Mouse (Mus musculus): ENCODE measurements around the gene Exd1. TPM values are rescaled to one million over a fixed set of nuclear protein-coding genes. Genes with fewer than 3 reads are reported as not detected.
A peak's percentile ranks its signal among the peaks of the same experiment; 100 is the strongest.
"Not testable (repeated sequence)": the region's sequence is repeated elsewhere in the genome, so short reads cannot be mapped to it uniquely, and the experiment has no call there.

Gene Exd1
- total RNA-seq, 2 experiments from 2014 or later: 0.95 to 1.3 TPM

DNA sequence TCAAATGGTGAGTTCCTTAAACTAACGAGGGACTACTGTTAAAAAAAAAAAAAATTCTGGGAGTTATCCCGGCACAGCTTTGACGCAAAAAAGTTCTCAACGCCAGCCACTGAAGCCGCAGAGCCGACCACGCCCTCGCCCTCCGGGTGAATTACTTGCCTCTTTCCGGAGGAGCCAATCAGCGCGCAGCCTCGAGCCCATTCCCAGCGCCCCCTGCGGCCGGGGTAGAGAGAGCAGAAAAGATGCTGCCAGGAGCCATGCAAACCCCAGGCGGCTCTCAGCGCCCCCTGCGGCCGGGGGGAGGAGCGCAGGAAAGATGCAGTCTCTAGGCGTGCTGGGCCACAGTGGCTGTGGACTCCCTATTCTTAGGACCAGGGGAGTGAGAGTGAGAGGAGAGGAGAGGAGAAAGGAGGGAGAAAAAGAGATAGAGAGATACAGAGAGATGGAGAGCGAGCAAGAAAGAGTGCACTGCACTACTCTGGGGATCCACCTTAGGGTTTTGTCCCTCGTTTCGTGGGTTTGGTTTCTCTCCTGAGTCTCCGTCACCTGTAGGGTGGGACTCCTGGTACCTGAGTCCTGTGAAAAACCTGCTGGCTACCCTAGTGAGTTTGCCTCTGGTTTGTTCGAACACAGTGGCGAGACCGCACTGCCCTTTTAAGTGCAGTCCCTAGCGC lies 442 bp downstream of the Exd1 start:
- peak; percentile 76 to 84 for DNase-seq (ENCODE audit: low spot score in 2 of 2)
- intact Hi-C loops (cut with DNase I): loop anchor here (2.0 to 10.0 kb wide), 2 partner anchors 48 to 118 kb away; partner anchors contain the start of gene Ndufaf1

DNA sequence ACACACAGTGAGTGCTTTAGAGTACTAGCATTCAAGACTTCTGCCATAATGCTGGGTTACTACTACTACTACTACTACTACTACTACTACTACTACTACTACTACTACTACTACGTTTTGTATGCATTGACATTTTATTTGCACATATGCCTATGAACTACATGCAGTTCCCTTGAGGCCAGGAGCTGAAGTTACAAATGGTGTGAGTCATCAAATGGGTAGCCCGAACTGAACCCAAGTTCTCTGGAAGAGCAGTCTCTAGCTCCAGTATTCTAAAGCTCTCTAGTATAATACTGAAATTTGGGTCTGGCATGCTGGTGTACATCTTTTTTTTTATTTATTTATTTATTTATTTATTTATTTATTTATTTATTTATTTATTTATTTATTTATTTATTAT lies 3.8 kb downstream of the Exd1 start:
- DNase-seq (ENCODE audit: low spot score in 2 of 2): no peak
- intact Hi-C loops (cut with DNase I): loop anchor here (10.0 kb wide), 1 partner anchor 121 kb away; the partner anchor contains the start of gene Ndufaf1

DNA sequence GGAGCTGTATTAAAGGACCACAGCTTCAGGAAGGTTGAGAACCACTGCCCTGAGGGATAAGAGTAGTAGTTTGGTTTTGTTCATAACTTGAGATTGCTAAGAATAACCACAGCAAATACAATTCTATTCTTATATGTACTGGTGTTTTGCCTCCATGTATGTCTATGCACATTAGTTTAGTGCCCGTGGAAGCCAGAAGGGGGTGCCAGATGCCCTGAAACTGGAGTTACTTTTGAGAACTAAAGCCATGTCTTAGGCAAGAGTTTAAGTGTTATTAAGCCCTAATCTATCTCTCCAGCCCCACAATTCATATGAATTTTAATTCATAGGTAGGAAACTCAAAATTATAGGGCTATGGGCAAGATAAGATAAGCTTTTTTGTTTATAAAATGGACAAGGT lies 5.3 kb downstream of the Exd1 start:
- DNase-seq (ENCODE audit: low spot score in 2 of 2): peak; percentile 52 to 68
- intact Hi-C loops (cut with DNase I): loop anchor here (10.0 kb wide), 1 partner anchor 123 kb away; the partner anchor contains the start of gene Ndufaf1

DNA sequence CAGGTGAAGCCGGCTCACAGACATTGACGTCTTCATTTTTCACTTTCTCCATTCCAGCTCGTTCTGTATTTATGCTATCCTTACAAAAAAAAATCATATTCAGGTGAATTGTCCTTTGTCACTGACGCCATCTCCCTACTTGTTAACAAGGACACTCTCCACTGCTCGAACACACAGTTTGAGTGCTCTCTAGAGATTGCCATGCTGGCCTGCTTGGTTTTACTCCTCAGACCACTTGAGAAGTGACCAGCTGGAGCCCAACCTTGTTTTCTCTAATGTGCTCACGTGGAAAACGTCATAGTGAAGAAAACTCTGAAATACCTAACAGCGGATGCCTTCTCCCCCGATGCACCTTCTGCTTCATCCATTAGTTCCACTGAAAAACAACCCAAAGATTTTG lies 8.6 kb downstream of the Exd1 start:
- intact Hi-C loops (cut with DNase I): no loop called here
- DNase-seq (ENCODE audit: low spot score in 2 of 2): no peak

DNA sequence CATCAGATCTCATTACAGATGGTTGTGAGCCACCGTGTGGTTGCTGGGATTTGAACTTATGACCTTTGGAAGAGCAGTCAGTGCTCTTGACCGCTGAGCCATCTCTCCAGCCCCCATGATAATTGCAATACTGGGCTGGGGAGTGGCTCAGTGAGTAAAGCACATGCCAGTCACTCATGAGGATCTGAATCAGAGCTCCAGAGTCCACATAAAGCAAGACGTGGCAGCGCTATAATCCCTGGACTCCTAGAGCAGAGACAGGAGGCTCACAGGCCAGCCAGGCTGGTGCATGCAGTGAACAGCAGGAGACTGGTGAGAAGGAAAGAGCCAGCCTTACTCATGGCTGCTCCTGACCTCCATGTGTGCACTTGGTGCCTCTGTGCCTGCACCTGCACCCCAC lies 22.0 kb downstream of the Exd1 start:
- intact Hi-C loops (cut with DNase I): no loop called here
- no peak for DNase-seq (ENCODE audit: low spot score in 2 of 2)

DNA sequence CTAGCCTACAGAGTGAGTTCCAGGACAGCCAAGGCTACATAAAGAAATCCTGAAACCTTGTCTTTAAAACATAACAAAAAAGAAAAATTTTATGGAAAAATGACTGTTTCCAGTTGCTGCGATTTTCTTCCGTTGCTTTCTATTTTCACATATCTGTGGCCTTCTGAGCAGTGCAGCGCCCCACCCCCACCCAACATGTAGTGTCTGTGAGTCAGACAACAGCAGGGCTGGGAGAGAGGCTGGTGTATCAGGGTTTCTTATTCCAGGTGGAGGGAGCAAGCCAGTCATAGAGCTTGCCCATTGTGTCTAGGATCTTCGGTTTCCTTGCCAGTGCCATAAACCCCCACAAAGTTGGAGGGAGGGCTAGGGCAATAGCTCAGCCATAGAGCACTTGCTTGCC lies 23.6 kb downstream of the Exd1 start:
- DNase-seq (ENCODE audit: low spot score in 2 of 2): no peak
- intact Hi-C loops (cut with DNase I): no loop called here

DNA sequence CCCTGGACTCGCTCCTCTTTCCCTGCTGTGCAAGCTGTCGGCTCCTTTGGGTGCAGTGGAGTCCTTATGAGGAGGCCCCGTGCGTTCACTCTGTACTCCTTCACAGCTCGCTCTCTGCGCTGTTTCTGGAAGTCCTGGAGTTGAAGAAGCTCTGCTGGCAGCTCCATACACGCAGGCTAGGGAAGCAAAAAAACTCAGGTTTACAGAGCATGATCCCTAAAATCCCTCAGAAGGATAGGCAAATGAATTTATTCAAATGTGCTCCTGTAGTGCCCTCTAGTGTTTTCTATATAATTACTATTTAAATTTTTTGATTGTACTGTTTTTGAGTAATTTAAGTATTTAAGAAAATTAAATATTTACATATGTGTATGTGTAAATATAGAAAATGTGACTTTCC lies 26.9 kb downstream of the Exd1 start:
- DNase-seq (ENCODE audit: low spot score in 2 of 2): peak; percentile 21 to 37
- intact Hi-C loops (cut with DNase I): no loop called here

DNA sequence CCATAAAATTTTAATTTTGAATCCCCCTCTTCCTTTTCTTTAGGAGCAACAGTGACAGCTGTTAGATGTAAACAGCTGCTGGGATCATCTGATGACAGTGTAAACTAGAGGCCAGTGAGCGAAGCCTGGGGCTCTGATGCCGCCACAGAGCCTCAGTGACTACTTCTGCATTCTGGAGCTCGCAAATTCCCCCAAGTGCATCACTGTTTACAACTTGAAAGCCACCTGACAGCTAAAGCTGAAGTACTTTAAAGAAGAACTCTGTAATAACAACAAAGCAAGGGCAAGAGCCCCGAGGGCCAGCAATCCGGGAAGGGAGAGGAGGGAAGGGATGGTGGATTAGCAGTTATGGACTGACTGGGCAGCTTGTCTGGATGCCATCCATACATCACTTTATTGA lies 30.6 kb downstream of the Exd1 start:
- DNase-seq (ENCODE audit: low spot score in 2 of 2): no peak
- intact Hi-C loops (cut with DNase I): no loop called here

DNA sequence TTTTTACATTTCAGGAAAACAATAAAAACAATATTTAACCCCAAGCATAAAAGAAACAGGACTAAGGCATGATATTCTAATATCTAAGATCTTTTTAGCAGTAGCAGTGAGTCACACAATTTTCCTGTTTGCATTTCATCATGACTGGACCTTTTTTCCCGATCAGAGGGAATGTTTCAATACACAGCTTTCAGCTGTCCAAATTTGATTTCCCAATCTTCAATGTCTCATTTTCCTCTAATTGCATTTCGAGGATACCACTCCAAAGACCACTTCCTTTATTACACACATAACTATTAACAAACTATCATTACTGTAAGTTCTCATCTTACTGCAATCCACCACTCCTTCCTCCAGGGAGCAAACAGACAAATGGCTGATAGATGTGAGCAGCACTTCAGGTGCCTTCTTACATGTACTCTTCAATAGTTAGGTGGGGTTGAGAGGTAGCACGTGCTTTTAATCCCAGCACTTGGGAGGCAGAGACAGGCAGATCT lies 33.4 kb downstream of the Exd1 start:
- no peak for DNase-seq (ENCODE audit: low spot score in 2 of 2)
- intact Hi-C loops (cut with DNase I): no loop called here

DNA sequence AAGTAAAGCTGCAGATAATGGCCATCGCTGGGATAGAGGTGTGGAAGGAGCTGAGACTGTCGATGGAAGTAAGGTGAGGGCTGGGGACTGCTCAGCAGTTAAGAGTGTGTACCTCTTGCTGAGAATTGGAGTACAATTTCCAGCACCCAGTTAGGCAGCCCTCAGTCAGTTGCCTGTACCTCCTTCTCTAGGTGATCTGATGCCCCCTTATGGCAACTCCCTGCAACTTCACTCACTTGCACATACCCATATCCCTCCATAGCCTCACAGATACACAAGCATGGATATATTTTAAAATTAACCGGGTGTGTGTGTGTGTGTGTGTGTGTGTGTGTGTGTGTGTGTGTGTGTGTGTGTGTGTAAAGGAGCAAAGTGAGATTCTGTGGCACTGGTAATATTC lies 35.1 kb downstream of the Exd1 start:
- DNase-seq (ENCODE audit: low spot score in 2 of 2): no peak
- intact Hi-C loops (cut with DNase I): no loop called here

DNA sequence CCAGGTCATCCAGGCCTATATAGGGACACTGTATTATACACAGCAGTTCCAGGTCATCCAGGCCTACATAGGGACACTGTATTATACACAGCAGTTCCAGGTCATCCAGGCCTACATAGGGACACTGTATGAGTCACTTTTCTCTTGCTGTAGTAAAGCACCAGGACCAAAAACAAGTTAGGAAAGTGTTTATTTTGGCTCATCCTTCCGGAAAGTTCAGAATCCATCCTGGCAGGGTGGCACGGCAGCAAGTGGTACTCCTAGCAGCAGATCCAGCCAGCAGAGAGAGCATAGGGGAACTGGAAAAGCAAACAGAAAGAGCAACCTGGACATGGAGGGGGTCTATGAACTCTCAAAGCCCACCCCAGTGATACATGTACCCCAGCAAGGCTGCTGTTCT lies 36.6 kb downstream of the Exd1 start:
- DNase-seq (ENCODE audit: low spot score in 2 of 2): no peak
- intact Hi-C loops (cut with DNase I): no loop called here

DNA sequence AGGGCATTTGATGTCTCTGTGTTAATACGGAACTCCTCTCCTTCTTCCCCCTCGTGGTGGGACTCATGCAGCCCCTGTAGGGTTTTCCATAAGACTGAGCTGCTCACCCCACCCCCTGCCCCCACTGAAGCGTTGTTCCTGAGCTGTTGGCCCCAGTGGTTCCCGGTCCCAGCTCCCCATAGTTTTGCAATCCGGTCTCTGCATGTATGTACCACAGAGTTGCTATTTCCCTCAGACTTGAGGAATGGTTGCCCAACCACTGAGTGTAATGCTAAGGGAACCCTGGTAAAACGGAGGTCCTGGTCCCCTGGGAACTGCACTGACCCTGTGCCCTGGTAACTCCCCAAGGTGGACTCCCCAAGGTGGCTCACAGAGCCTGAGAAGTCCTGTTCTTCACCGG lies 38.9 kb downstream of the Exd1 start:
- DNase-seq (ENCODE audit: low spot score in 2 of 2); intact Hi-C loops (cut with DNase I): not testable (repeated sequence)

DNA sequence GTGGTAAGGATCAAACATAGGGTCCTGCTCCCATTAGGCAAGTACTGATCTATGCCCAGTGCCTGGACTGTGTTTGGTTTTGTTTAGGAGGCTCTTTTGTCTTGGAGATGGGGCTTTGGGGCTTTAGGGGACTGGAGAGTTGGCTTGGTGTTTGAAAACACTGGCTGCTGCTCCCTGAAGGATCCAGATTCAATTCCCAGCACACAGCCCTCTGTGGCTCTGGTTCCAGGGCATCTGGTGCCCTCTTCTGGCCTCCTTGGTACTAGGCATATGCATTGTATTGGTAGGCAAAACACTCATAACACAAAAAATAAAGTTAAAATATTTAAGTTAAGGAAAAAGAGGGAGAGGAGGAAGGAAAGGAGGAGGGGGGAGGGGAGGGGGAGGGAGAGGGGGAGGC lies 40.3 kb downstream of the Exd1 start:
- DNase-seq (ENCODE audit: low spot score in 2 of 2): no peak
- intact Hi-C loops (cut with DNase I): no loop called here

DNA sequence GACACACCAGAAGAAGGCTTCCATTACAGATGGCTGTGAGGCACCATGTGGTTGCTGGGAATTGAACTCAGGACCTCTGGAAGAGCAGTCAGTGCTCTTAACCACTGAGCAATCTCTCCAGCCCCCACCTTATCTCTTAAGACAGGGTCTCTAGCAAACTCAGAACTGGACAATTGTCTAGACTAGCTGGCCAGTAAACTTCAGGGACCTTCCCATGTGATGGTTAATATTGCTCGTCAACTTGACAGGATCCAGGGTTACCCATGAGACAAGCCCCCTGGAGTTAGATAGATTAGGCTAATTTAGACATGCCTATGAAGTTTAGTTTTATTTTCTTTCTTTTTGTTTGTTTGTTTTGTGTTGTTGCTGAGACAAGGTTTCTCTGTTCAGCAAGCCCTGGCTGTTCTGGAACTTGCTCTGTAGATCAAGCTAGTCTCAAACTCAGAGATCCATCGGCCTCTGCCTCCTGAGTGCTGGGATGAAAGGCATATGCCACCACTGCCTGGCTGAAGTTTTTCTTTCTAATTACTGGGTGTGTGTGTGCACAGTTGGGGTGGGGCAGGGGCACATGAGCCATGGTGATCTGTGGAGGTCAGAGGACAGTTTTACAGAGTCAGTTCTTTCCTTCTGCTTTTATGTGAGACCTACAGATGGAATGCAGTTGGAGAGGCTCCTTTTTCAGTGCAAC lies 46.3 kb downstream of the Exd1 start:
- intact Hi-C loops (cut with DNase I): no loop called here
- DNase-seq (ENCODE audit: low spot score in 2 of 2): no peak

DNA sequence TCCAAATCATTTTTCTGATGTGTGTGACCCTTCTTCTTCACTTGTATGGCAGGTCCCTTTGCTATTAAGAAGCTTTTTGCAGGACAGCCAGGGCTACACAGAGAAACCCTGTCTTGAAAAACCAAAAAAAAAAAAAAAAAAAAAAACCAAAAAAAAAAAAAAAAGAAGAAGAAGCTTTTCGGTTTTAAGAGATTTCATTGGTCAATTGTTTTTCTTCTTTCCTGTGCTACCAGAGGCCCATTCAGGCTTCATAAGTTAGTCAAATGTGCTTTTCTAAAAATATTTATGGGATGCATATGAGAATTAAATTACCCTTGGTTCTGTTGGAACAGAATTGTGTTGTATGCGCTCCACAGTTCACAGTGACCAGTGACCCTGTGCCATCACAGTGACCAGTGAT lies 48.6 kb downstream of the Exd1 start:
- intact Hi-C loops (cut with DNase I): no loop called here

DNA sequence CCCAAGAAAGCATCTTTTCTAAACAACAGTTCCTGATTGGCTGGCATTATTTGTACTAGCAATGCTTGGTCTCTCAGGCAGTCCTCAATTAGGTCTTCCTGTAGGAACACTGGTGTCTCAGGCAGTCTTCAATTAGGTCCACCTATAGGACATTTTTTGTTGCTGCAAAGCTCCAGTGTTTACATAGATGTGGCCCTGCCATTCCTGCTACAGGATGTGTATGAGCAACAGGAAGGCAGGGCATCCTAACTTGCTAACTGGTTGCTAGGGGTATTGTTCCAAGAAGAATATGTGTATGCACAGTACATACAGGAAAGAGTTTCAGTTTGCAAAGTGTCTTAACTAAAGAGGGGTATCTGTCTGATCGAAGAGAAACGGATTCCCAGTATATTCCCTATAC lies 51.3 kb downstream of the Exd1 start:
- no peak for DNase-seq (ENCODE audit: low spot score in 2 of 2)
- intact Hi-C loops (cut with DNase I): no loop called here

More for the DNA sequence above, 48.6 kb downstream of the Exd1 start:
- DNase-seq (ENCODE audit: low spot score in 2 of 2): no peak

DNA sequence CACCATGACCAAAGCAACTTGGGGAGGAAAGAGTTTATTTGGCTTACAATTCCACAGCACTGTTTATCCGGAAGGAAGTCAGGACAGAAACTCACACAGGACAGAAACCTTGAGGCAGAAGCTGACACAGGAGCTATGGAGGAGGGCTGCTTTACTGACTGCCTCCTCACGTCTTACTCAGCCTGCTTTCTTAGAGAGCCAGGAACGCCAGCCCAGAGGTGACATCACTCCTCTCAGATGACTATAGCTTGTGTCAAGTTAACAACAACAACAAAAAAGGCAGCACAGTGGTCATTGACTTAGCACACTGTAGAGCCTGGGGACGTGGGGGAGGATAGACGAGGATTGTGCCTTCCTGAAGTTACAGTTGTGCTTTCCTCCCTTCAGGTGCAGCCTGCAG lies 55.5 kb downstream of the Exd1 start:
- intact Hi-C loops (cut with DNase I): no loop called here
- no peak for DNase-seq (ENCODE audit: low spot score in 2 of 2)

DNA sequence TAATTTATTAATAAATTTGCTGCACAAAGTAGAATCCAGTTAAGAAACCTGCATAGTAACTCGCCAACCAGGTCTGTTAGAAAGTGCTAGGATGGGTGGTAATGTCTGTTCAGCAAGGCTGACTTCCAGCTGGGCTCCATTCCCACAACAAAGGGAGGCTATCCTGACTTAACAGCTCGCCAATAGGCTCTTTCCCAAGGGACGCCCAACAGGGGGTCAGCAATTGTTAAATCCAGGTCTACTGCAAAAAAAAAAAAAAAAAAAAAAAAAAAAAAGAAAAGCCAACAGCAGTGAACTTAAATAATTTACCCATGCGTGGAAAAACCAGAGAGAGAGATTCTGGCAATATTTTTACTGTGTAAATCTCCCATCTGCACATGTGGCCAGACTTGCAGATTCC lies 60.9 kb downstream of the Exd1 start:
- DNase-seq (ENCODE audit: low spot score in 2 of 2): no peak
- intact Hi-C loops (cut with DNase I): no loop called here

DNA sequence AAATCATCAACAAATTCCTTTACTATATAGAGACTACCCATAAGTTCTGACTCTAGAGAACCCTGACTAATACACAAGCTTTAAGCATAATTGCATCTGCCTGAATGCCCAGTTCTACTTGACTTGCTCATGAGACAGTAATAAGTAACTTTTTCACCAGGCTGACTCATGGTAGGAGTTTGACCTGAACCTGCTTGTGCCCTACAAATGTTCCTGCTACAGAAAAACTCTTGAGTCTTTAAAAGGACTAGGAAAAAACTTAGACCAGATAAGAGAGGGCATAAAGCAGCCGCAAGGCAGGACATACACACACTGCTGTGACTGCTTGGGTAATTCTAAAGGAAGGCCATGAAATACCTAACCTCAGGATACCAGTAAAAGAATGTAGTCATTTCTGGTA lies 65.1 kb downstream of the Exd1 start:
- DNase-seq (ENCODE audit: low spot score in 2 of 2): no peak
- intact Hi-C loops (cut with DNase I): no loop called here

DNA sequence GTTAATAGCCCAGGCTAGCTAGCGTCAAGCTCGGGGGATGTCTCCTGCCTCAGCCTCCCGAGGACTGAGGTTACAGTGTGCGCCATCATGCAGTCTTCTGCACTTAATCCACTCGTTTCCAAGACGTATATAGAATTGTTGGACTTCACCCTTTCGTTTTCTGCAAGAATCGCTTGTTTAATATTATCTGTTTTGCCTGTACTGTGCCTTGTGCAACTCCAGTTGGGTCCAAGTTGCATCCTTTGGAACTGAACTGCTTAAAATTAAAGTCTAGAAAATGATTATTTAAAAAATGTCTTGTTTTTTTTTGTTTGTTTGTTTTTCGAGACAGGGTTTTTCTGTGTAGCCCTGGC lies 69.1 kb downstream of the Exd1 start:
- intact Hi-C loops (cut with DNase I): no loop called here
- DNase-seq (ENCODE audit: low spot score in 2 of 2): no peak

Measured in left cerebral cortex, postnatal 14 days (tissue).